Mouse (Mus musculus) ES-E14 (cell line): Measurements from ENCODE around the gene Frmpd4. TPM values are rescaled to one million over a fixed set of nuclear protein-coding genes. Genes with fewer than 3 reads are reported as not detected.

ENCODE experiments used
- DNase-seq: peaks from one replicate; pipeline ENCODE4 v3.0.0-alpha.2; 2013; ENCODE audit warnings: low read depth, low spot score
- H3K27ac ChIP-seq: 2 replicates; pipeline ENCODE4 v1.5.1; 2012; ENCODE audit warnings: low read depth, mild to moderate bottlenecking, low read length, moderate library complexity, mixed read lengths; ENCODE audit not compliant: poor library complexity, insufficient read depth, severe bottlenecking
- H3K36me3 ChIP-seq: 2 replicates; pipeline ENCODE4 v1.6.1; 2012; ENCODE audit warnings: mild to moderate bottlenecking, low read length, moderate library complexity, mixed read lengths; ENCODE audit not compliant: control insufficient read depth, poor library complexity, insufficient read depth, severe bottlenecking
- H3K4me1 ChIP-seq, 2 experiments: fragments of 150-350 bp in 1 of 2; sonication (generic) in 1 of 2; 2 replicates each; pipeline ENCODE4 v1.6.1; 2012; ENCODE audit warnings: low read length in 2 of 2, mild to moderate bottlenecking in 1 of 2, mixed read lengths in 1 of 2; ENCODE audit not compliant: control insufficient read depth in 2 of 2, insufficient read depth in 2 of 2, poor library complexity in 1 of 2
- H3K4me3 ChIP-seq, 2 experiments: fragments of 150-350 bp in 1 of 2; sonication (generic) in 1 of 2; 2 replicates each; pipeline ENCODE4 v1.5.1; 2012; ENCODE audit warnings: low read length in 2 of 2, low read depth in 1 of 2, mild to moderate bottlenecking in 1 of 2, mixed read lengths in 1 of 2; ENCODE audit not compliant: insufficient read depth in 1 of 2, poor library complexity in 1 of 2, severe bottlenecking in 1 of 2
- H3K9ac ChIP-seq: 2 replicates; pipeline ENCODE4 v1.6.1; 2012; ENCODE audit warnings: low read depth, mild to moderate bottlenecking, low read length, mixed read lengths; ENCODE audit not compliant: poor library complexity, insufficient read depth, severe bottlenecking
- H3K9me3 ChIP-seq: fragments of 150-350 bp; sonication (generic); 2 replicates; pipeline ENCODE4 v1.6.1; 2012; ENCODE audit warnings: low read depth, mild to moderate bottlenecking, low read length; ENCODE audit not compliant: control insufficient read depth, insufficient read depth
- CHD2 ChIP-seq: IDR thresholded peaks from 2 replicates; pipeline ENCODE4 v1.6.1; 2014; ENCODE audit warnings: mild to moderate bottlenecking, low read depth, low read length, inconsistent platforms
- HCFC1 ChIP-seq: IDR thresholded peaks from 2 replicates; pipeline ENCODE4 v1.6.1; 2012; ENCODE audit warnings: low read length, inconsistent platforms, borderline replicate concordance; ENCODE audit not compliant: insufficient read depth
- MAFK ChIP-seq: IDR thresholded peaks from 2 replicates; pipeline ENCODE4 v1.6.1; 2014; ENCODE audit warnings: mild to moderate bottlenecking, low read depth, low read length, inconsistent platforms; ENCODE audit not compliant: insufficient read depth
- ZC3H11A ChIP-seq: IDR thresholded peaks from 2 replicates; pipeline ENCODE4 v1.6.1; 2012; ENCODE audit warnings: low read depth, mild to moderate bottlenecking, inconsistent platforms, low read length, borderline replicate concordance
- ZNF384 ChIP-seq: IDR thresholded peaks from 2 replicates; pipeline ENCODE4 v1.6.1; 2012; ENCODE audit warnings: low read depth, low read length, inconsistent platforms
- in situ Hi-C, 2 experiments: fragments of 600-800 bp; cut with MboI; formaldehyde crosslinking; loops; one replicate each; pipeline ENCODE4 v1.15.1; 2025; ENCODE audit warnings: low sequenced_read_pairs in 2 of 2, inconsistent platforms in 1 of 2; ENCODE audit not compliant: unreplicated experiment in 2 of 2
- total RNA-seq: library from RNA; depleted of rRNA; stranded (reverse); fragments of 300-350 nt; gene quantifications from 2 replicates; pipeline ENCODE4 v1.2.3, GENCODE M21; 2012

The Frmpd4 gene
- total RNA-seq, 1 experiment, result not detected

DNA sequence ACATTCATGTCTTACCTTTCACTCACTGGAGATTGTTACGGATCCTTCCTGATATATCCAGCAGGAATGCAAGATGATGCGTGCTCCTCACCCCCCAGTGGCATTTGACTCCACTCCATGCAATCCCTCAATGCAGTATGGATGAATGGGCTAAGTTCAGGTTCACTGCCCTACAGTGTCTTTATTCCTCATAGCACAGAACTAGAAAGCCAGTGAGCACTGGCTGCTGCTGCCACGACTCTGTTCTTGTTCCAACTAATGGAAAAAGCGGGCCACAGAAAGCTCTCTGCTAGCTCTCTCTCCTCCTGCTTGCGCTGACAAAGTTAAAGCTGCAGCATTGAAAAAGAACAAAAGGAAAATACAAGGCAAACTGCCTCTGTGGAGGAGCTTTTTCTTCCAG lies 722.2 kb downstream of the Frmpd4 start:
- TF ChIP-seq CHD2, result no peak
- TF ChIP-seq HCFC1, result no peak
- TF ChIP-seq ZC3H11A, result no peak
- TF ChIP-seq ZNF384, result no peak
- TF ChIP-seq MAFK, result no peak
- H3K27ac ChIP-seq, result no peak overlapping the region
- H3K36me3 ChIP-seq, result no peaks in the 10 kb centered on the region
- no peak for DNase-seq
- in situ Hi-C loops, result no loop called here
- H3K9ac ChIP-seq, result no peak overlapping the region
- no peaks in the 10 kb centered on the region for H3K4me1 ChIP-seq
- H3K9me3 ChIP-seq, result no peaks in the 10 kb centered on the region
- H3K4me3 ChIP-seq, result no peak overlapping the region

DNA sequence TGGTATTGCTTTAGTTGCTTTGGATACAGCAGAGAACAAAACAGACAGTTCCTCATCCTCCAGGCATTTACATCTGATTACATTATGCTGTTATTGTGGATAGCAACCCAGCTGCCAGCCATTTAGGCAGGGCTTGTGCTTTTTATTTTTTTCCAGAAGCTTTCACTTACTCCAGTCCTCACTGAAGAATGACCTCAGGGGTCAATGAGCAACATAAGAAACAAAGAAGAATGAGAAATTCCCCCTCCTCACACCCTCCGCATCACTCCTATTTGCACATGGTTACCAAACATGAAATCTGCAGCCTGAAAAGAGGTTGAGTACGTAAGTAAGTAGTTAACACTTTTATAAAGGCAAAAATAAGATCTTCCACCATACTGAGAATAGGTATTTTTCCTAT lies 744.5 kb downstream of the Frmpd4 start:
- H3K4me3 ChIP-seq, result no peak overlapping the region
- TF ChIP-seq ZC3H11A, result no peak
- no peak for TF ChIP-seq HCFC1
- TF ChIP-seq CHD2, result no peak
- TF ChIP-seq ZNF384, result no peak
- TF ChIP-seq MAFK, result no peak
- in situ Hi-C loops, result no loop called here
- no peak overlapping the region for H3K9ac ChIP-seq
- H3K27ac ChIP-seq, result no peak overlapping the region
- no peak for DNase-seq
- no peaks in the 10 kb centered on the region for H3K36me3 ChIP-seq
- H3K9me3 ChIP-seq, result no peaks in the 10 kb centered on the region
- H3K4me1 ChIP-seq, result no peaks in the 10 kb centered on the region

DNA sequence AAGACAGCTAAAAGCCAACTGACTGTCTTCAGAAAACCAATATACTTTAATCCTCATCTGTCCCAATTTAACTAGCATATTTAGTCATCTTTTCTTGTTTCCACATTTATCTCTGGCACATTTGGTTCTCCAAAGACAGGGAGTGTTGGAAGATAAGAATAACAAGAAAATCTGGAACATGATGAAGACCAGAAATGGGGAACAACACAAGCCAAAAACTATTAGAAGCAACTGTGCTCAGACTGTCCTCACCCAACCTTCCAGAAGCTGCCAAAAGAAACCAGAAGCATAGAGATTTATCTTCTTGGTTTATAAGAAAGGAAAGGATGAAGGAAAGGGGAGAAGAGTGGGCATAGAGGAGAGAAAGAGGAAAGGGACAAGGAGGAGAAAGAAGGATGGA lies 748.6 kb downstream of the Frmpd4 start:
- no peak for DNase-seq
- no peaks in the 10 kb centered on the region for H3K9me3 ChIP-seq
- no peak for TF ChIP-seq CHD2
- no peak for TF ChIP-seq ZC3H11A
- TF ChIP-seq ZNF384, result no peak
- no peak for TF ChIP-seq MAFK
- no peak for TF ChIP-seq HCFC1
- H3K9ac ChIP-seq, result no peak overlapping the region
- no peaks in the 10 kb centered on the region for H3K4me1 ChIP-seq
- H3K36me3 ChIP-seq, result no peaks in the 10 kb centered on the region
- no peak overlapping the region for H3K4me3 ChIP-seq
- no peak overlapping the region for H3K27ac ChIP-seq
- in situ Hi-C loops, result no loop called here

DNA sequence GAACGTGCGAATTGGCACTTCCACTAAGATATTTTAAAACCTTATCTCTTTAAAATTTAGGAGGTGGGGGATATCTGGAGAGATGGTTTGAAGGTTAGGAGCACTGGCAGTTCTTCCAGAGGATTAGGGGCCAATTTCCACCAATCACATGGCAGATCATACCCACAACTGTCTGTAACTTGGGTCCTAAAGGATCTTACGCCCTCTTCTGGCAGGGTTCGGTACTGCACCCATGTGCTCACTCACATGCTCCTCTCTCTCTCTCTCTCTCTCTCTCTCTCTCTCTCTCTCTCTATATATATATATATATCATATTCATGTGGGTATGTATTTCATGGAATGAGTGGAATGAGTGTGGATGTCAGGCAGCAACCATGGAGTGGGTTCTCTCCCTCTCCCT lies 759.7 kb downstream of the Frmpd4 start:
- TF ChIP-seq ZNF384 (no peak), HCFC1 (no peak), ZC3H11A (no peak), MAFK (no peak), CHD2 (no peak)
- peak; percentile 24 for DNase-seq
- H3K4me3 ChIP-seq, result no peak overlapping the region
- in situ Hi-C loops, result loop anchor here (25.0 kb wide), 2 partner anchors 330 to 530 kb away; no protein-coding TSS in a partner anchor
- no peak overlapping the region for H3K27ac ChIP-seq
- no peak overlapping the region for H3K9ac ChIP-seq
- H3K9me3 ChIP-seq, result no peaks in the 10 kb centered on the region
- no peaks in the 10 kb centered on the region for H3K36me3 ChIP-seq
- H3K4me1 ChIP-seq, result no peaks in the 10 kb centered on the region

DNA sequence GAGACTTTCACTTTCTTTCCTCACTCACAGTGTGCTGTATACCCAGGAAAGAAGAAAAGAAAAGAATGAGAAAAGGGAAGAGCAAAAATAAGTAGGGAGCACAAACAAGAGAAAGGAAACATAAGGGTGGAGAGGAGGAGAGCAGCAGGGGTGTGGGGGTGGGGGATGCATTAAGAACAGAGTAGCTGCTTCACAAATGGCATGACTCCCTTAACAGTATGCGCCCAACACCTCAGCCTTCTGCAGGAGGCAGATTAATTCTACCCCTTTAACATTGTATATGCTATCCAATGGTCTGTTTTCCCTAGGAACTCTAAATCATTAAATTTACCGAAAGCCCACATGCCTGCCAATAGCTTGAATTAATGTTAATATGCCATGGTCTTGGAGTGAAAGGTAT lies 766.9 kb downstream of the Frmpd4 start:
- no peak for TF ChIP-seq HCFC1
- Histone ChIP-seq H3K27ac (no peak overlapping the region), H3K9ac (no peak overlapping the region), H3K4me1 (no peaks in the 10 kb centered on the region), H3K9me3 (no peaks in the 10 kb centered on the region), H3K4me3 (no peak overlapping the region), H3K36me3 (no peaks in the 10 kb centered on the region)
- in situ Hi-C loops, result loop anchor here (25.0 kb wide), 2 partner anchors 323 to 523 kb away; no protein-coding TSS in a partner anchor
- no peak for DNase-seq
